Mouse (Mus musculus): ENCODE data around the gene Chadl.

The Chadl gene

DNA sequence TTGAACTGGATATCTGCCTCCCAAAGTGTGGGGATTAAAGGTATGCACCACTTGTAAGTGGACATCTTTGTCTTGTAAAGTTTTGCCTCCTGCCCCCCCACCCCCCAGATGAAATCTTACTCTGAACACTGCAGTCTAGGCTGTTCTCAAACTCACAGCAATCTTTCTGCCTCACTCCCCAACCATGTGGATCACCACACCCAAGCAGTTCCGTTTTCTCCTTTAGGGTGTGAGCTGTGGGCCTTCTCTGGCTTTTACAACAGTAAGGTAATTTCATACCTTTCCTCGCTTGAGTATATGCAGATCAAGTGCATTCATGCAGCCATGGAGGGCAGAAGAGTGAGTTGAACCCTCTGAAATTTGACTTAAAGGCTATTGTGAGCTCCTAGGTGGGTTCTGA is 3.1 kb upstream of the Chadl start:
- DNase-seq: no peak

- DNase-seq: no peak
These were observed 1.4 kb upstream of the Chadl start for GRCm38 (mm10) chr15:81698532-81698931.

DNA sequence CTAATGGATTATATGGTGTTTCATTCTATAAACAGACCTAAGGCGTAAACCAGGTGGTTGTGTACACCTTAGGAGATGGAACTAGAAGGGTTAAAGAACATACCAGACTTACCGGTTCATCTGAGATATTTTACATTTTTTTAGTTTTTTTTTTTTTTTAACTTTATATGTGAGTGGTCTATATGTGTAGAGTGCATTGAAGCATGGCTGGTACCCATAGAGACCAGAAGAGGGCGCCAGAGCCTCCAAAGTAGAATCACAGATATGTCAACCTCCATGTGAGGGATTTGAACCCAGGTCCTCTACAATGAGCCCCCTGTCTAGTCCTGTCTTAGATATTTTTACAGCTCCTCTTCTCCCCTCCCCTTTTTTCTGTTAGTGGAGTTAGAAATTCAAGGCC is 760 bp upstream of the Chadl start:
- DNase-seq: no peak

DNA sequence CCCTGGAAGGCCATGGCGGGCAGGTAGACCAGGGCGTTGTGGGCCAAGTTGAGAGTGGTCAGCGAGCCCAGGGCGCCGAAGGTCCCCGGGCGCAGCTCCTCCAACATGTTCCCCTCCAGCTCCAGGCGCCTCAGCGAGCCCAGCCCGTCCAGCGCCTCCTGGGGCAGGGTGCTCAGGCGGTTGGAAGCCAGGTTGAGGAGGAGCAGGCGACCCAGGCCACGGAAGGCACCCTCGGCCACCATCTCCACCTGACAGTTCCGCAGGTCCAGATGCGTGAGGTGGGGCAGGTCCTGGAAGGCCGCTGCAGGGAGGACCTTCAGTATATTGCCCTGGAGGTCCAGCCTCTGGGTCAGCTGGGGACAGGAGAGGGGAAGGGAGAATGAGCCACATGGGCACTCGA is 2.2 kb downstream of the Chadl start:
- no peak for DNase-seq

- DNase-seq: peak; percentile 65
These were observed 2.9 kb downstream of the Chadl start for GRCm38 (mm10) chr15:81693967-81694881.

DNA sequence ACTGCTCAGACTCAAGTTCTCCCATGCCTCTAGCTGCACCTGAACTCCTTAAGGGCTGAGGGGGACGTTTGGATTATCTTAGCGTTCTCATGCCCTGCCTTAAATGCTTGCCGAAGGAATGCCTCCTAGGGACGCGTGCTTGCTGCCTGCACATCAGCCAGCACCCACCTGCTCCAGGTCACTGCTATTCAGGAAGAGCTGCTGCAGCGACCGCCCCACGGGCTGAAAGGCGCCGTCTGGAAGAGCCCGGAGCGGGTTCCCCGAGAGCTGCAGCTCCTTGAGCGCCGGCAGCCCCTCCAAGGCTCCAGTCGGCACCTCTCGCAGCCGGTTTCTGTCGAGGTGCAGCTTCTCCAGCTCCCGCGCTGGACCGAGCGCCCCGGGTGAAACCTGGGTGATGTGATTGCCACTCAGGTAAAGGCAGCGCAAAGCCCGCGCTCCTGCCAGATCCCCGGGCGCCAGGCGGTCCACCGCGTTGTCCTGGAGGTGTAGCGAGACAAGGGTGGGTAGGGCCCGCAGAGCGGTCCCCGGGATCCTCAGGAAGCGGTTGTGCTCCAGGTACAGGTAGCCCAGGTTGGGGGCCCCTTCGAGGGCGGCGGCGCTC is 3.6 kb downstream of the Chadl start:
- no peak for DNase-seq

- no peak for DNase-seq
These were observed 16.7 kb downstream of the Chadl start for GRCm38 (mm10) chr15:81680301-81680805.

GRCm38 (mm10) chr15:81676637-81677036 is 20.4 kb downstream of the Chadl start:
- DNase-seq: no peak

GRCm38 (mm10) chr15:81670231-81670640 is 26.9 kb downstream of the Chadl start:
- DNase-seq: no peak

DNA sequence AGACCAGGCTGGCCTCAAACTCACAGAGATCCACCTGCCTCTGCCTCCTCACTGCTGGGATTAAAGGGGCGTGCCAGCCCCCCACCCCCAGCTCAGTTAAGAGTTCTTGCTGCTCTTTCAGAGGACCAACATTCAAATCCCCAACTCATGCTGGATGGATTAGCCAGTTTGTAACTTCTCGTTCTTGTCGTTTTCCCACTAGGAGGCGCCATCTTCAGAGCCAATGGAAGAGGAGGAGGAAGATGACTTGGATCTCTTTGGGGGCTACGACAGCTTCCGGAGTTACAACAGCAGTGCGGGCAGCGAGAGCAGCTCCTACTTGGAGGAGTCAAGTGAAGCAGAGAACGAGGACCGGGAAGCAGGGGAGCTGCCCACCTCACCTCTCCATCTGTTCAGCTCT is 30.1 kb downstream of the Chadl start:
- DNase-seq: no peak

GRCm38 (mm10) chr15:81663697-81664561 is 33.2 kb downstream of the Chadl start, which contains the start of gene L3mbtl2:
TSS of gene L3mbtl2 (plus strand) at chr15:81663889.
- peak; percentile 93 for DNase-seq

DNA sequence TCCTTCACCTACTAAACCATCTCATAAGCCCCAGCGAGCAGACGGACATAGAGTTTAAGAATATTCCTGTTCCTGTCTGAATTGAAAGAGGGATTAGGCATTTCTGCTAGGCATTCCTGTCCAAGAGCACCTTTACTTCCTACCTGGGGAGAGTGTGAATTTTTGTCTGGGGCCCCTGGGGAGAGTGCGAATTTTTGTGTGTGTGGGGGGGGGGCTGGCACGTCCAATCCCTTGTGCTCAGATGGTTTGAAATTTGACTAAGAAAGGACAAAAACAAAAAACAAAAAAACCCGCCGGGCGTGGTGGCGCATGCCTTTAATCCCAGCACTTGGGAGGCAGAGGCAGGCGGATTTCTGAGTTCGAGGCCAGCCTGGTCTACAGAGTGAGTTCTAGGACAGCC is 33.8 kb downstream of the Chadl start:
- DNase-seq: no peak

DNA sequence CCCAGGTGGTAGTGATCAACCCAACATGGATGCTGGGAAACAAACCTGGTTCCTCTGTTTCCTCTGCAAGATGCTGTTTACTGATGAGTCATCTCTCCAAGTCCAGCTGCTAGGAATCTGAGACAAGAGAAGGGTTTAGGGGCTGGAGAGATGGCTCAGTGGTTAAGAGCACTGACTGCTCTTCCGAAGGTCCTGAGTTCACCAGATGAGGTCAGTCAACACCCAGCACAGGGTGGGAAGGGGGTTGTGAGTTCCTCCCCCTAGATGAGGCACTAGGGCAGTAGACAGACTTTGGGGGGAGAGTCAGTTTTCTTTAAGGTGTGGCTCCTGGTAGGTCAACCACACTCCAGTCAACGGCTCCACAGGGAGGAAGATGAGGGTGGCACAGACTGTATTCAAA is 35.4 kb downstream of the Chadl start:
- no peak for DNase-seq

DNA sequence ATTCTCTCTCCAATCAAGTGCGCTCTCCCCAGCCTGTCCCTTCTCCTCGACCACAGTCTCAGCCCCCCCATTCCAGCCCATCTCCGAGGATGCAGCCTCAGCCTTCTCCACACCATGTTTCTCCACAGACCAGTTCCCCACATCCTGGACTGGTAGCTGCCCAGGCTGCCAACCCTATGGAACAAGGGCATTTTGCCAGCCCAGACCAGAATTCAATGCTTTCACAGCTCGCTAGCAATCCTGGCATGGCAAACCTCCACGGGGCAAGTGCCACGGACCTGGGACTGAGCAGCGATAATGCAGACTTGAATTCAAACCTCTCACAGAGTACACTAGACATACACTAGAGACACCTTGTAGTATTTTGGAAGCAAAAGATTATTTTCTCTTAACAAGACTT is 46.5 kb downstream of the Chadl start:
- DNase-seq: no peak

DNA sequence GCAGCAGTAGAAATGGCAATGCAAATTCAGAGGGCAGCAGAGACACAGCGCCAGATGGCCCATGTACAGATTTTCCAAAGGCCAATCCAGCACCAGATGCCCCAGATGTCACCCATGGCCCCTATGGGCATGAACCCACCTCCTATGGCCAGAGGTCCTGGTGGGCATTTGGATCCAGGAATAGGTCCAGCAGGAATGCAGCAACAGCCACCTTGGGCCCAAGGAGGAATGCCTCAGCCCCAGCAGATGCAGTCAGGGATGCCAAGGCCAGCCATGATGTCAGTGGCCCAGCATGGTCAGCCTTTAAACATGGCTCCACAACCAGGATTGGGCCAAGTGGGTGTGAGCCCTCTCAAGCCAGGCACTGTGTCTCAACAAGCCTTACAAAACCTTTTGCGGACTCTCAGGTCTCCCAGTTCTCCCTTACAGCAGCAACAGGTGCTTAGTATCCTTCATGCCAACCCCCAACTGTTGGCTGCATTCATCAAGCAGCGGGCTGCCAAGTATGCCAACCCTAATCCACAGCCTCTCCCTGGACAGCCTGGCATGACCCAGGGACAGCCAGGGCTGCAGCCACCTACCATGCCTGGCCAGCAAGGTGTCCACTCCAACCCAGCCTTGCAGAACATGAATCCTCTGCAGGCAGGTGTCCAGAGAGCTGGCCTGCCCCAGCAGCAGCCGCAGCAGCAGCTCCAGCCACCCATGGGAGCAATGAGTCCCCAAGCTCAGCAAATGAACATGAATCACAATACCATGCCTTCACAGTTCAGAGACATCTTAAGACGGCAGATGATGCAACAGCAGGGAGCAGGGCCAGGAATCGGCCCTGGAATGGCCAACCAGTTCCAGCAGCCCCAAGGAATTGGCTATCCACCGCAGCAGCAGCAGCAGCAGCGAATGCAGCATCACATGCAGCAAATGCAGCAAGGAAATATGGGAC is 47.3 kb downstream of the Chadl start:
- DNase-seq: no peak
